Mouse (Mus musculus) bone marrow, adult 2 months (tissue): ENCODE data around the gene Npw.
"Not testable (repeated sequence)": the region's sequence is repeated elsewhere in the genome, so short reads cannot be mapped to it uniquely, and the experiment has no call there.

ENCODE experiments used
- CTCF ChIP-seq: fragments of 200-500 bp; IDR thresholded peaks from 2 replicates; pipeline ENCODE4 v1.5.1; 2011; ENCODE audit warnings: low read length, control low read depth; ENCODE audit not compliant: control insufficient read depth, insufficient read depth
- POLR2A ChIP-seq: fragments of 200-500 bp; IDR thresholded peaks from 2 replicates; pipeline ENCODE4 v1.6.1; 2011; ENCODE audit warnings: low read depth, mild to moderate bottlenecking, control low read depth, low read length, borderline replicate concordance; ENCODE audit not compliant: control insufficient read depth

DNA sequence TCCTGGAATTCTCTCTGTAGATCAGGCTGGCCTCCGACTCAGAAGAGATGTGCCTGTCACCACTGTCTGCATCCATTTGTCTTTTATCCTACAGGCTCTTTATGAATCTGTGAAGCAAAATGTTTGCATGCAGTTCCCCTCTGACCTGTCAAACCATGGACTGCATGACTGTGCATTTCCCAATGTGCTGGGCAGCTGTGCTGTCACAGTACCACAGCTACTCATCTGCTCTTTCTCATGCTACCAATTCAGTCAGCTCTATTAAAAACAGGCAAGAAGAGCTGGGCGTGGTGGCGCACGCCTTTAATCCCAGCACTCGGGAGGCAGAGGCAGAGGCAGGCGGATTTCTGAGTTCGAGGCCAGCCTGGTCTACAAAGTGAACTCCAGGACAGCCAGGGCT lies 8.8 kb upstream of the Npw start:
- TF ChIP-seq CTCF, POLR2A: not testable (repeated sequence)
